Mouse (Mus musculus) spleen, postnatal 10 days (tissue): ENCODE data around the gene Hist1h2bm.

Experiments used
- DNase-seq, 2 experiments: peaks; one replicate each; pipeline ENCODE4 v3.0.0; 2021 to 2022; ENCODE audit warnings: low spot score in 2 of 2

Hist1h2bm gene

GRCm38 (mm10) chr13:21721757-21722372, at the start of gene Hist1h2bm:
TSS of gene Hist1h2bm (plus strand) at chr13:21722044.
- peak; percentile 76 to 80 for DNase-seq

GRCm38 (mm10) chr13:21677305-21677704, 44.5 kb upstream of the Hist1h2bm start, which contains the start of gene Olfr1360:
TSS of gene Olfr1360 (minus strand) at chr13:21677405.
- DNase-seq, result no peak

GRCm38 (mm10) chr13:21697811-21698210, 24.0 kb upstream of the Hist1h2bm start, which contains the start of gene Olfr1359:
TSS of gene Olfr1359 (plus strand) at chr13:21698111.
- DNase-seq, result no peak

GRCm38 (mm10) chr13:21706669-21707068, 15.2 kb upstream of the Hist1h2bm start:
- DNase-seq, result no peak

GRCm38 (mm10) chr13:21710031-21710711, 11.7 kb upstream of the Hist1h2bm start:
- DNase-seq, result peak; percentile 90 to 93

GRCm38 (mm10) chr13:21710821-21711525, 10.9 kb upstream of the Hist1h2bm start:
- peak; percentile 81 to 85 for DNase-seq

- no peak for DNase-seq
These were observed 10.1 kb upstream of the Hist1h2bm start for GRCm38 (mm10) chr13:21711698-21712097.

- peak; percentile 68 to 79 for DNase-seq
These were observed 7.1 kb upstream of the Hist1h2bm start for GRCm38 (mm10) chr13:21714725-21715124.

GRCm38 (mm10) chr13:21715131-21715863, 6.5 kb upstream of the Hist1h2bm start:
- DNase-seq, result peak; percentile 48 to 51

- peak; percentile 85 to 89 for DNase-seq
These were observed 5.8 kb upstream of the Hist1h2bm start, which contains the start of the genes Hist1h2bl and Hist1h2ai for GRCm38 (mm10) chr13:21715864-21716539. TSS of gene Hist1h2bl (minus strand) at chr13:21716143. TSS of gene Hist1h2ai (plus strand) at chr13:21716422.

GRCm38 (mm10) chr13:21716540-21717391, 5.1 kb upstream of the Hist1h2bm start:
- peak; percentile 52 to 61 for DNase-seq

GRCm38 (mm10) chr13:21717397-21718357, 4.2 kb upstream of the Hist1h2bm start, which contains the start of gene Hist1h3h:
TSS of gene Hist1h3h (plus strand) at chr13:21717659.
- DNase-seq, result peak; percentile 88 to 94

- peak in 1 of 2 experiments; percentile 40 for DNase-seq
These were observed 3.3 kb upstream of the Hist1h2bm start for GRCm38 (mm10) chr13:21718381-21719080.

- DNase-seq, result peak; percentile 43
These were observed 612 bp upstream of the Hist1h2bm start for GRCm38 (mm10) chr13:21721107-21721756.

GRCm38 (mm10) chr13:21722373-21722925, 605 bp downstream of the Hist1h2bm start:
- peak in 1 of 2 experiments; percentile 33 for DNase-seq

GRCm38 (mm10) chr13:21722993-21723836, 1.4 kb downstream of the Hist1h2bm start:
- peak in 1 of 2 experiments; percentile 51 for DNase-seq
